Mouse (Mus musculus) monocyte, adult 5-6 weeks (primary cell): ENCODE measurements around the gene Tmem86b. TPM values are rescaled to one million over a fixed set of nuclear protein-coding genes. Genes with fewer than 3 reads are reported as not detected.

ENCODE experiments used
- ATAC-seq: fragments of 153-309, 156-312 bp; replicated peaks from 2 replicates; pipeline ENCODE4 v1.8.0; 2017; ENCODE audit warnings: mild to moderate bottlenecking; ENCODE audit not compliant: low TSS enrichment, insufficient number of reproducible peaks, severe bottlenecking, poor library complexity, low FRiP score
- total RNA-seq: library from RNA; stranded (forward); fragments of 200-1000, 200-491, 200-594 nt; gene quantifications from 3 replicates; pipeline ENCODE4 v1.2.3, GENCODE M21; 2017

The Tmem86b gene
- total RNA-seq, 1 experiment from 2014 or later = 21.7 TPM

GRCm38 (mm10) chr7:4608002-4608401, 23.2 kb downstream of the Tmem86b start:
- no peak for ATAC-seq

- no peak for ATAC-seq
Measured at GRCm38 (mm10) chr7:4603873-4604272, 27.3 kb downstream of the Tmem86b start, which contains the start of gene Ptprh. Gene Ptprh (minus strand): TSS chr7:4604041.

- ATAC-seq = no peak
Measured at GRCm38 (mm10) chr7:4602969-4603368, 28.3 kb downstream of the Tmem86b start.

GRCm38 (mm10) chr7:4597046-4597445, 34.2 kb downstream of the Tmem86b start:
- ATAC-seq = peak; percentile 53

DNA sequence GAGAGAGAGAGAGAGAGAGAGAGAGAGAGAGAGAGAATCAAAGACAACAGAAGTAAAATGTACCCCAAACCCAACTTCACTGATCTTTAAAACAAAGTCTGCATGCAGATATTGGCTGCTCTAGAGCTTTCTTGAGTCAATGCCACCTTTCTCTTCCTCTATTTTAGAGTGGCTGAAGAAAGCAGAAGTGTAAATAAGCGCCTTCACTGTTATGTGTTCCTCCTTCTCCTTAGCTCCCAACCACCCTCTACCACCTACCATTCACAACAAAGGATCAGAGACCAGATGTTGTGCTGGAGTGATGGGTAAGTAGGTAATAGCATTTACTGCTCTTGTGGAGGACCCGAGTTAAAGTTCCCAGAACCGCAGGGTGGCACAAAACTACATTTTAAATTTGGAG, 49.7 kb downstream of the Tmem86b start:
- peak; percentile 75 for ATAC-seq

Other genes starting within 250 kb of the Tmem86b start
- gene Gp6, start 233.7 kb downstream of the Tmem86b start, total RNA-seq = 0.32 to 14.1 TPM (median 1.8 TPM) in 3 replicates
- 2.8 to 5.5 TPM (median 5.2 TPM) in 3 replicates for gene Rdh13, start 185.8 kb downstream of the Tmem86b start, total RNA-seq
- 15.0 to 52.1 TPM (median 27.4 TPM) in 3 replicates for gene Eps8l1, start 170.7 kb downstream of the Tmem86b start, total RNA-seq
- gene Ppp1r12c, start 129.7 kb downstream of the Tmem86b start, total RNA-seq = 272 to 296 TPM (median 283 TPM) in 3 replicates
- gene Tnnt1, start 115.0 kb downstream of the Tmem86b start, total RNA-seq = not detected in 3 replicates
- 6.1 to 6.3 TPM in 2 of 3 replicates, not detected in the other for gene Tnni3, start 107.2 kb downstream of the Tmem86b start, total RNA-seq
- gene Dnaaf3, start 99.0 kb downstream of the Tmem86b start, total RNA-seq = 0.85 to 2.0 TPM (median 1.8 TPM) in 3 replicates
- gene Syt5, start 83.9 kb downstream of the Tmem86b start, total RNA-seq = not detected in 3 replicates
- 0.39 TPM in 1 of 3 replicates, not detected in the others for gene Ptprh, start 27.4 kb downstream of the Tmem86b start, total RNA-seq
- 101 to 191 TPM (median 127 TPM) in 3 replicates for gene Ppp6r1, start 27.6 kb upstream of the Tmem86b start, total RNA-seq
- gene Hspbp1, start 53.6 kb upstream of the Tmem86b start, total RNA-seq = 12.9 to 47.3 TPM (median 16.6 TPM) in 3 replicates
- gene Brsk1, start 59.2 kb upstream of the Tmem86b start, total RNA-seq = not detected in 3 replicates
- 5.6 to 6.8 TPM (median 6.4 TPM) in 3 replicates for gene Tmem150b, start 93.8 kb upstream of the Tmem86b start, total RNA-seq
- 25.1 to 60.4 TPM (median 38.0 TPM) in 3 replicates for gene Kmt5c, start 108.7 kb upstream of the Tmem86b start, total RNA-seq
- gene Cox6b2, start 121.7 kb upstream of the Tmem86b start, total RNA-seq = 4.7 TPM in 1 of 3 replicates, not detected in the others
- not detected in 3 replicates for gene Fam71e2, start 139.9 kb upstream of the Tmem86b start, total RNA-seq
- not detected in 3 replicates for gene Il11, start 151.4 kb upstream of the Tmem86b start, total RNA-seq
- not detected in 3 replicates for gene Tmem190, start 151.5 kb upstream of the Tmem86b start, total RNA-seq
- 0.53 to 1.5 TPM (median 1.2 TPM) in 3 replicates for gene Tmem238, start 158.2 kb upstream of the Tmem86b start, total RNA-seq
- gene Rpl28, start 161.5 kb upstream of the Tmem86b start, total RNA-seq = 260 to 549 TPM (median 279 TPM) in 3 replicates
- 96.9 to 129 TPM (median 127 TPM) in 3 replicates for gene Ube2s, start 181.2 kb upstream of the Tmem86b start, total RNA-seq
- gene Shisa7, start 213.3 kb upstream of the Tmem86b start, total RNA-seq = 0.11 TPM in 1 of 3 replicates, not detected in the others
- gene Isoc2b, start 238.8 kb upstream of the Tmem86b start, total RNA-seq = 7.1 to 45.7 TPM (median 35.7 TPM) in 3 replicates
- 4.5 to 8.4 TPM (median 7.9 TPM) in 3 replicates for gene Isoc2a, start 245.7 kb upstream of the Tmem86b start, total RNA-seq